Mouse (Mus musculus) v-Abl transformed pro-B cells (cell line): ENCODE data around the gene Slc27a3.

Source experiments
- in situ Hi-C, 2 experiments: fragments of 400-800 bp; cut with MboI; formaldehyde crosslinking; loops; one replicate each; pipeline ENCODE4 v1.15.1; 2025; ENCODE audit not compliant: unreplicated experiment in 2 of 2

The Slc27a3 gene

DNA sequence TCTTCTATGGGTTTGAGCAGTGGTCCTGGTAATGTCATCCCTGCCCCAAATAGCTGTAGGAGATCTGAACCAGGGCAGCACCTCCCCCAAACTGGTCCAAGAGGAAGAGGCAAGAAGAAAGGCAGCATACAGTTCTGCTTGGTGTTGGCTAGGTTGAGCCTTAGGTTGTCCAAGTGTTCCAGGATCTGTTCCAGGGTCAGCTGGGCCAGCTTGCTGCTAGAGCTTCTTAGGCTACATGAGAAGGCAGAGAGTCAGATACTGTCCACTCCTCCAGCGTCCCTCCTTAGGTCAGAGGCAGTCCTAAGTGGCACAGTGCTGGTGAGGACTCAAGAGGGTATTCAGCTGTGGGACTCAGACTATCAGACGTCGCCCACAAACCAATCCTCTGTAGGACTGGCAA lies 2.9 kb upstream of the Slc27a3 start:
- in situ Hi-C loops = no loop called here

DNA sequence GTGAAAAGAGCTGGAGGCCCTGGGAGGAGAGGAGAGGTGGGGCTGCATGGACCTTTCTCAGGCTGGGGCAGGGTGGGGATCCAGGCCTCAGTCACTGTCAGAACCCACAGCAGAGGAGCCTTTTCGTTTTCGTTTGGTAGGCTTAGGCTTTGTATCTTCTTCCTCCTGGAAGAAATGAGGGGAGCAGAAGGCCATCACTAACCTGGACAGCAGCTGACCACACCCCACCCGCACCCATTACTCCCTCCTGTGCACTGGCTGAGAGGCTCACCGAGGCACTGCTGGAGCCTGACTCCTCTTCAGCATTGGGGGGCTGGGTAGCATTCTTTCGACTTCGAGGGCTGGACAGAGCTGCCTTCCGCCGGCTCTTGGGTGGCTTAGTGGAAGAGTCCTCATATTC lies 2.2 kb upstream of the Slc27a3 start:
- in situ Hi-C loops = no loop called here

DNA sequence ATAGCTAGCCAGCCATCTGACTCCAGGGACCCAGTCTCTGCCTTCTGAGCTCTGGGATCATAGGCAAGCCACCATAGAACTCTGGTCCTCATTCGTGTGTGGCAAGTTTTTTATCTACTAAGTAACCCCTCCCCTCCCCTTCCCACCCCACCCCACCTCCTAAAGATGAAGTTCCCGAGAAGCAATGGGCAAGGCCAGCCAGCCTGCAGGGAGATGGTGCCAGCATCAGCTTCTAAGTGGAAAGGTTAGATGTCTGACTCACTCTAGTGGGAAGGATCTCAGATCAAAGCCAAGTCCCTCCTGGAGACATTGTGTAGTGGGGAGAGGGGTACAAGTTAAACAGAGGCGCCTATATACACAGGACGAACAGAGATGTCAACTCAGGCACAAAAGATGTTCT lies 1.3 kb upstream of the Slc27a3 start:
- in situ Hi-C loops = no loop called here

DNA sequence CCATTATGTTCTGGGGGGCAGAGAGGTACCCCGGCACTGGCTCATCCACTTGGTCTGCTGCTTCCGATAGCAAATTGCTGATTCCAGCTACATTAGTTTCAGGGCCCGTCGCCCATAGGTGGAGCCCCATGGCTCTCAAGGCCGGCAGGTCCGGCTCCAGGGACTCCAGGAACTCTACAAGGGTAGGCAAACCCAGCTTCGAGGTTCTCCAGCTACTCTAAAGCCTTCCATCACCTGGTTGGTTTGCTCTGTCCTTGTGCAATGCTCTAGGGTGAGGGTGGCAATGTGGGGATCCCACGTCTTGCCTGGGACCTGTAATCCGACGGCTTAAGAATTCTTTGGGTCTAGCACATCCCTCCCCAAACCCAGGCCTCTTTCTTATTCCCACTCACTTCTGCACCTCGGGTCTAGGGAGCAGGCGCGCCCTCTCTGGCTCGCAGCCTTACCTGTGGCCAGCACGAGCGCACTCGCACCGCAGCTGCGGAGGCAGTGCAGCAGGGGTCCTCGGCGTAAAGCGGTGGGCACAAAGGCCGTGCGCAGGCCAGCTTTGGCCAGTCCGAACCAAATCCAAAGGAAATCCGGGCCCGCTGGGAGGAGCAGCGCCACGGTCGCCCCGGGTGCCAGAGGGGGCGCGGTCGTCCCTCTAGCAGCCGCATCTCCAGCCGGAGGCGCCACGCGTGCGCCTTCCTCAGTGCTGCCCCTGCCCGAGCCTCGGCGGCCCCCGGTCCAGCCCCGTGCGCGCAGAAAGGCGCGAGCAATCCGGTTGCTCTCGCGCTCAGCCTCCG lies 820 bp downstream of the Slc27a3 start:
- in situ Hi-C loops = no loop called here

DNA sequence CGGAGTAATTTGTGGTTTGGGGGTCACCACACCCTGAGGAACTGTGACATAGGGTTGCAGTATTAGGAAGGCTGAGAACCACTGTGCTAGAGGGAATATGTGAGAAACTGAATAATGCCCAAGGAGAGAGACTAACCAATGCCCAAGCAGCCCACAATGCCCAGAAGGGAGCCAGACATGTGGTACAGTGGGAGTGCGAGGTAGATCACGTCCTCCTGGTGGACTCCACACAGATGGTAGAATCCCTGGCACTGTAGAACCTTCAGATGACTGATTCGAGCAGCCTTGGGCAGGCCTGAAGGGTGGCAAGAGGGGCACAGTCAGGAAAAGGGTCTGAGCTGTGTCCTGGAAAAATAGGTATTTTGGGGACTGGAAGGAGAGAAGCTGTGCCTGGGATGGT lies 1.5 kb downstream of the Slc27a3 start:
- in situ Hi-C loops = no loop called here

DNA sequence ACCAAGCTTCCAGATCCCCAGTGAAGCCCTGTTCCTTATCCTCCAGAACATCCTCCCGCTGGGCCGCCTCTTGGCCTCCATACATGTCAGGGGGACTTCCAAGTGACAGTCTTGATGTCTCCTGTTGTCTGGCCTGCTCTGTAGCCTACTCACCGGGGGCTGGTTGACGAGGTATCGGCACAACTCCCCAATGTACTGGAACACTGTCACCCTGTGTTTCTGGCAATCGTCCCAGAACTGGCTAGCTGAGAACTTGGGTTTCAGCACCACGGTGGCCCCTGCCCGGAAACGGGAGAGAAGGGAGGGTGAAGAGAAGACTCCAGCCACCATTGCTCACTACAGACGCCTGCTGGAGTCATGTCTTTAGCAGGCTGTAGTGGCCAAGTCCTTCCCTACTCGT lies 2.3 kb downstream of the Slc27a3 start:
- in situ Hi-C loops = no loop called here

DNA sequence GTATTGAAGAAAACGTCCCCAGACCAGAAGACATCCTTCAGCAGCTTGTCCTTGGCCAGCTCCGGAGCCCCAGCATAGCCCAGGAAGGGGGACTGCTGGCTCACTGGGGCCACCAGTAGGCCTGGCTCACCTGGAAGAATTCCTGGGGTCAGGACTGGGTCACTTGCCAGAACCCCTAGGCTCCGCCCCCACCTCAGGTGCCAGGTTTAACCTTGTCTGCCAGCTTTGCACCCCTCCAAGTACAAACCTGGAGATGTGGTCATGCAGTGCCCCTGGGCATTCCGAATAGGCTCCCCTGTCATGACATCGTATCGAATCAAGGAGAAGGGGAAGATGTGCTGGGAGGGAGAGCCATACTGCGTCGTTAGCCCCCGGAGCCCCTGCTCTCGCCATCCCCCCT lies 2.9 kb downstream of the Slc27a3 start:
- in situ Hi-C loops = no loop called here

DNA sequence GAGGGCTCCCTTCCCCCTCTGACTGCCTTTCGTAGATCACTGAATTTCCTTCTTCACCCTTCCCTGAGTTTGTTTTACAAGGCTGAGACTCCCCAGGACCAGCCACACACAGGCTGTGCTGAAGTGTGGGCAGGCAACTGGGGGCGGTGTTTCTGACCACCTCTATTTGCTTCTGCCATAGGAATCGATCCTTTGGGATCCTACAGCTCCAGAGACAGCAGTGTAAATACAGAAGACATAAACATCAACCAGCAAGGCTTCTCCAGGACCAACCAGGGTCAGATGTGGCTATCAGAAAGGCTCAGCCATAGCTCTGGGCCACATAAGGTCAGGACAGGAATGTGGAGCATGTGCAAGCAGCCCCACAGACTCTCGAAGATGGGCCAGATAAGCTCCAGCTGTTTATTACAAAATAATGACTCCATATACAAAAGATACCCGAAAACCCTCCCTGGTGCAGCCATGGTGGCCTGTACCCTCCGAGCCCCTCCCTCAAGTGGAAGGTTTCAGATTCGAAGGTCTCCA lies 4.8 kb downstream of the Slc27a3 start:
- in situ Hi-C loops = no loop called here

DNA sequence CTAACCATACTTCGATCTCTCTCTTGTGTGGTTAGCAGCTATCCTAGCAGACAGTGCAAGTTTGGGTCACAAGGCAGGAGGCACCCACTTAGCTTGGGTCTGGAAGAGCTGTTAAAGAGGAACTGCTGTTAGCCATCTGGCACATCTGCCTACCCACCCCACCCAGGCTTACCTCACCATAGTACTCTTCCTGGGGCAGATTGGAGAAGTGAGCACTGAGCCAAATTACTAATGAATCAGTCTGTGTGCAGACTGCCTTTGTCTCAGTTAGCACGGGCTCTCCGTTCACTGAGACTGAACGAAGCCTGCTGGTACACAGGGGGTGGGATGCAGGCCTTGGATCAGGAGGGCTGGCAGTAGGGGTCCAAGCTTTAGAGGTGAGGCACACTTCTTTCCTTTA lies 6.0 kb downstream of the Slc27a3 start:
- in situ Hi-C loops = no loop called here

DNA sequence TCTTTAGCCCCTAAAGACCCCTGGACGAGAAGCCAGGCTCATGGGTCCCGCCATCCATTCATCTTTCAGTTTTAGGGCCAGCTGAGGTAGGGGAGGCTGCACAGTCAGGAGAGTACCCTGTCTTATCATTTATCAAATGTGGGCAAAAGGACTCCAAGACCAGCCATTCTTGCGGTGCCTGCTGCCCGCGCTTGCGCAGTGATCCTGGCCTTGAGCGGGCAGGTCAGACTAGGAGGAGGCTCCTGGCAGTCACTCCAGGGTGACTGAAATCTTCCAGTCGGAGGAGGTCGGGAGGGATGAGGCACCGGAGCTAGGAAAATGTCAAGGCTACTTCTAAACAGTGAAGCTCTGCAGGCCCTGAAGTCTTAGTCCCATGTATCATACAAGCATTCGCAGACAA lies 8.0 kb downstream of the Slc27a3 start:
- in situ Hi-C loops = no loop called here

DNA sequence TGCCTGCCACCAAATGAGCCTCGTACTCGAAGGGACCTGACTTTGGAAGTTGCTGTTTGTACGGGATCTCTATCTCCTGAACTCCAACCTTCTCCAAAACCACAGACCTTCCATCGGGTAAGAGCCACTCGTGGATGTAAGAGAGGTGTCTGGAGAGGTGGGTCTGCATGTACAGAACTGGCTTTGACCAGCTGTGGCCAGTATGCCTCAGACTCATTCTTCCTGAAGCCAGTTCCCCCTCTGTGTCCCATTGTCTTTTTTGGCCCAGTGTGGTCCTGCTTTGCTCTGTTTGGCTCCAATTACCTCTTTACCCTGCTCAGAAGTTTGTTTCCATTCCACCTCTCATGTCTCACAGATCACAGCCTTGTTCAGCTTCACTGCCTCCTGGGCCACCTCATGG lies 11.2 kb downstream of the Slc27a3 start:
- in situ Hi-C loops = loop anchor here in 1 of 2 experiments (10.0 kb wide), 1 partner anchor 94 kb away; no protein-coding TSS in a partner anchor

DNA sequence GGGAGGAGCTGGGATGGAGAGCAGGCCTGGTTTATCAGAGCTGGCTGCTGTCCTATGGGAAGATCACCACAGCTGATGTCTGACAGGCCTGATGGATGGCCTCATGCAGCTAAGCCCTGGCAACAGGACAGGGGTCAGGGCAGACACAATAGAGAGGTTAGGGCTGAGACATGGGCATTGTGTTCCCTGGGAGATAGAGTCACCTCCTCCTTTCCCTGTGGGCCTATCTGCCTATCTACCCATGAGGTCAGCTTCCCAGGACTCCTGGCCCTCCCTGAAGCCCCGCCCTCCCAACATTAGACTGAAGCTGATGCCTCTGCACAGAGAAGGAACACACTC lies 13.5 kb downstream of the Slc27a3 start:
- in situ Hi-C loops = loop anchor here in 1 of 2 experiments (10.0 kb wide), 1 partner anchor 91 kb away; no protein-coding TSS in a partner anchor

DNA sequence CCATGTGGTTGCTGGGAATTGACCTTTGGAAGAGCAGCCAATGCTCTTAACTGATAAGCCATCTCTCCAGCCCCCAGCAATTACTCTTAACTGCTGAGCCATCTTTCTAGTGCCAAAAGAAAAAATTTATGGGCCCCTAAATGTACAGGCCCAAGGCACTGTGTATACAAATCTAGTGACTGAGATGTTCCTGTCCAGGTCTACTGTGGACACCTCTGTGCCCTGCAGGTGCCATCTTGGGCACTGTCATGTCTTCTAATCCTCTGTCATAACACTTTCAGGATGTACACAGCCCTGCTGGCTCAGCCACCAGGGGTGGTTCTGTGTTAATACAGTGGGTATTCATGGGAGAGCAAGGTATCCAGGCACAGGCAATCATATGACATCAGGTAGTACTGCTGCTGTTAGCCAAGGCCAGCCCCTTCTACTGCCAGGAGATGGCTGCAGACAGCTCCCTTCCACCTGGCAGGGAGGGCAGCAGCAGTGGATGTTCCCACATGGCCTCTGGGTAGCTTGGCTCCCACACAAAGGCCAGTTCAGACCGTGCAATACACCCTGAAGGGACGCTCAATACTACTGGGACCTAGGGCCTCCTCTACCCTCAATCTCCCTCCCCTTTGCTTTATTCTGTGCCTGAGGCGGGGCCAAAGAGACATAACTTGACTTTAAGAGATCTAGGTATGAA lies 14.0 kb downstream of the Slc27a3 start:
- in situ Hi-C loops = loop anchor here in 1 of 2 experiments (10.0 kb wide), 1 partner anchor 91 kb away; no protein-coding TSS in a partner anchor

DNA sequence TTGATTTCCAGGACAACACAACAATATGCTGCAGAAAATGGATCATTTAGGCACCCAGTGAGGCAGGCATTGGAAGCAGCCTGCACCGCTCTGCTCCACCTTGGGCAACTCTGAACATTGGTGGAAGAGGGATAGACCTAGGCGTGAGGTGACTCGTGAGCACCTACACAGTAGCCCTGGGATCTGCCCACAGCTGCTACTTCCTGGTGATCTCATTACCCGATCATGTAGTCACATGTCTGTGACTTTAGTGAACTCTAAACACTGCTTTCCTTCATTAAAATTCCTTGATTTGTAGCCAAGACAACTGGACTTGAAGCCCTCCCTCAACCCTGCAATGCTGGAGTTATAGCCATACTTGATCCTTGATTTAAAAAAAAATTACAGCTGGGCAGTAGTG lies 15.4 kb downstream of the Slc27a3 start:
- in situ Hi-C loops = loop anchor here (5.0 to 10.0 kb wide), 2 partner anchors 90 to 152 kb away; no protein-coding TSS in a partner anchor

DNA sequence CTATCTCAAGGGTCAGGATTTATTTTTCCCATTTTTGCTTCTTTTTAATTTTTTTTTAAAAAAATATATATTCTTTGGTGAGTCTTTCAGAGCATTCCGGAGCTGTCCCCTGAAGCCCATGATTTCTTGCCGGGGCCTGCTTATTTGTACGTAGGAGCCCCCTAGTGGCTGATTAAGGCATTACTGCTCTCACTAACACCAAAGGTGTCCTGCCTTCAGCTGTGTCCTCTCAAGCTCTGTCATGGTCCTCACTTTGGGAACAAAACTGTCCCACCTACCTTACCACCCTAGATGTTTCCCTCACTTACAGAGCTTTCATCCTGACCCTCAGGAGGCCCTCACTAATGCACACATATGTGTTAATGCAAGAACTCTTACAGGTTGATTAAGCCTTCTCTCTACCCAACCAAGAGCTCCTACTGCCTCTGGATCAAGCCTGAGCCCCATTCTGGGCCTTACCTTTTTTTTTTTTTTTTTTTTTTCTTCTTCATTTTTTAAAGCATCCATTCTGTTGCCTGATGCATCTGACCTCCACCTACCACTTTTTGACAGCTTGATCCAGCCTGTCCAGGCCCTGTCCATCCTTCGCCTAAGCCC lies 16.2 kb downstream of the Slc27a3 start:
- in situ Hi-C loops = loop anchor here (5.0 to 10.0 kb wide), 2 partner anchors 89 to 151 kb away; no protein-coding TSS in a partner anchor

DNA sequence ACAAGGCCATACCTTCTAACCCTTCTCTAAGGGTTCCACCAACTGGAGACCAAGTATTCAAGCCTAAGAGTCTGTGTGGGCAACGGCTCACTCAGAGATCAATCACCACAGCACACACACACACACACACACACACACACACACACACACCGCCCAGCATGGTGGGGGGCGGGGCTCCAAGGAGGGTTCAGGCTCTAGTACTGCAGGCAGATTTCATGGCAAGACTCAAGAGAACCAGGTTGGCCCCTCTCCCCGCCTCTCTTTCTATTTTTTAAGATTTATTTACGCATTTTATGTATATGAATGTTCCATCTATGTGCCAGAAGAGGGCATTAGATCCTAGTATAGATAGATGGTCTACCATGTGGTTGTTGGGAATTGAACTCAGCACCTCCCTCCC lies 16.9 kb downstream of the Slc27a3 start:
- in situ Hi-C loops = loop anchor here (5.0 to 10.0 kb wide), 2 partner anchors 88 to 151 kb away; no protein-coding TSS in a partner anchor

DNA sequence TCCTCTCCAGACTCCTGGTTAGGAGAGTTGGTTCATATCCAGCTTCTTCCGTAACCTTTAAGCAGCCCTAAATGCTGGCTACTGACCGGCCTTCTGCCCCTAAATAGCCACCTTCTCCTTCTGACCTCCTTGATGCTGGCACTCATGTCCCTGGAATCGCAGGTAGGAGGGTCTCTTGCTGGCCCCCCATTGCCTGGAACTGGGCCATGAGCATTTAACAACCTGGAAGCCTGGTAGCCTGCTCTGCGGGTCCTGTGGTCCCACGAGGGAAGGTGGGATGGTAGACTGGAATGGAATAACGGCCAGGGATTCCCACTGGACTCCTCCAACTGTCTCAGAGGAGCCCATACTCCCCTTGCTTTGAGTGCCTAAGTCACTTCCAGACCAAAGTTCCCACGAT lies 17.9 kb downstream of the Slc27a3 start:
- in situ Hi-C loops = loop anchor here (5.0 to 10.0 kb wide), 2 partner anchors 87 to 150 kb away; no protein-coding TSS in a partner anchor

DNA sequence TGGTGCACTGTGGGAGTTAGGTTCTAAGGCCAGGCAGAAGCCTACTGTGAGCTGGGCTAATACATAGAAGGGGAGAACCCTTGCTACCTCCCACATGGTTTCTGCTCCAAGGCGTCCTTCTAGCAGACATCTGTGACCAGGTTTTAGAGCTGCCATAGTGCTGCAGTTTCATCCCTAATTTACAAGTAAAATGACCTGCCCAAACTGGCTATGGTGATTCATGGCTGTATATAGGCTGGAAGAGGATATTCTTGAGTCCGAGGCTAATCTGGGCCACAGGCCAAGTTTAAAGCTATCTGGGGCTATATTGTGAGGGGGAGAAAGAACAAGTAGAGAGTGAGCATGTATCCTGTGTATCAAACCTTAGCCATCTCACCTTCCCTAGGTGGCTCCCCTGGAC lies 20.7 kb downstream of the Slc27a3 start:
- in situ Hi-C loops = no loop called here

DNA sequence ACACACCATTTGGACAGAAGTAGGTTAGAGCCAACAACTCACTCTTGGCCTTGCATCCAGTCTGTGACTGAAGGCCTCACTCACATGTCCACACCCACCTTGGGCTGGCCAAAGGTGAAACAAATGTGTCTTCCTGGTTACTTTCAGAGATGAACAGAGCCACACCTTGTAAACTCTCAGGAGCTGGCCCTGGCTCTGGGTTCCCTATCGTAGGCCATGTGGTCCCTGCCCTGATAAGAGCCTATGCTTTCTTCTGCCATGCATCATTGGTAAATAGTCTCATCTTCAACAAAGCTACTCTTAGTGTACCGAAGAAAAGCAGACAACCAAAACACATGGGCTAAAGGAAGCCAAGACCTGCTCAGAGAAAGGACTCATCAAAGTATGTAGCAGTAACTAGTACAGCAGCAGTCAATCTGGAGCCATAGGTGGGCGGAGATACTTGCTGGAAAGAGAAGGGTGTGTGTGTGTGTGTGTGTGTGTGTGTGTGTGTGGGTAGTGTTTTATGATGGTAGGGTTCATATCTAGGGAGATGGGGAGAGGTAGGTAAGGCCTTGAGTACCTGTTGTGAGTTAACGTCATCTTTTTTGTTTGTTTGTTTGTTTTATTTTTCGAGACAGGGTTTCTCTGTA lies 22.6 kb downstream of the Slc27a3 start:
- in situ Hi-C loops = no loop called here

DNA sequence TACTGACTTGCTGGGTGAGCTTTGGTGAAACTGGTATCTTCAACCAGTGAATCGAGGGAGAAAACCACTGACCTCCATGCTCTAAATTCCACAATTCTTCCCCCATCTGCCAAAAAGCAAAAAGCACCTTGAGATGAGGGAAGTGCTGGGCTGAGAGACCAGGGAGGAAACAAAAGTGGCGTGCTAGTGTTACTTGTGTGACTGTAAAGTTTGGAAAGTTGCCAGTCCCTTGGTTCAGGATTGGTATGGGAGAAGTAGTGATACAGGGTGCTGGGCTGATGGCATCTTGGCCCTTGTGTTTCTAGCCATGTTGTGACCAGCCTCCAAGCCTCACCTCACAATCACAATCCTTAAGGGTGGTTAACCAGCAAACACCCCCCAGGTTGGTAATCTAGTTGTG lies 27.4 kb downstream of the Slc27a3 start:
- in situ Hi-C loops = no loop called here

DNA sequence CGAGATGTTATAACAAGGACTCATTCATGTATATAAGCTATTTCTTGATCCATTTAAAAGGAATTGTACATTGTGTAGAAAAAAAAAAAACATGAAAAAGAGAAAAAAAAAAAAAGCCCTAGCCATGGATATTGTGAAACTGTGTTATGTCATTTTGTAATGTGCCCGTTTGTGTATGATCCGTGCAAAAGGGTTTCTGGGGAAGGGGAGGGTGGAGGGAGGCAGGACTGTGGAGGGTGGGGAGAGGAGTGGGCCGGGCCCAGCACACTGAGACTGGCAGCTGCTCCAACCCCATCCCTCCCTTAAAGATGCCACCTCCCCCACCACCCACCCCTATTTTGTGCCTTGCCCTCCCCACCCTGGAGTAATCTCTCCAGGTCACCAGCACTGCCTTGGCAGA lies 28.3 kb downstream of the Slc27a3 start:
- in situ Hi-C loops = no loop called here
